Mouse (Mus musculus) kidney, postnatal 36 days (tissue): Measurements from ENCODE around the gene Gm45062.

ENCODE experiments used
- DNase-seq, 2 experiments: peaks; one replicate each; pipeline ENCODE4 v3.0.0; 2021 to 2022; ENCODE audit warnings: mixed read lengths in 2 of 2

Gene Gm45062

DNA sequence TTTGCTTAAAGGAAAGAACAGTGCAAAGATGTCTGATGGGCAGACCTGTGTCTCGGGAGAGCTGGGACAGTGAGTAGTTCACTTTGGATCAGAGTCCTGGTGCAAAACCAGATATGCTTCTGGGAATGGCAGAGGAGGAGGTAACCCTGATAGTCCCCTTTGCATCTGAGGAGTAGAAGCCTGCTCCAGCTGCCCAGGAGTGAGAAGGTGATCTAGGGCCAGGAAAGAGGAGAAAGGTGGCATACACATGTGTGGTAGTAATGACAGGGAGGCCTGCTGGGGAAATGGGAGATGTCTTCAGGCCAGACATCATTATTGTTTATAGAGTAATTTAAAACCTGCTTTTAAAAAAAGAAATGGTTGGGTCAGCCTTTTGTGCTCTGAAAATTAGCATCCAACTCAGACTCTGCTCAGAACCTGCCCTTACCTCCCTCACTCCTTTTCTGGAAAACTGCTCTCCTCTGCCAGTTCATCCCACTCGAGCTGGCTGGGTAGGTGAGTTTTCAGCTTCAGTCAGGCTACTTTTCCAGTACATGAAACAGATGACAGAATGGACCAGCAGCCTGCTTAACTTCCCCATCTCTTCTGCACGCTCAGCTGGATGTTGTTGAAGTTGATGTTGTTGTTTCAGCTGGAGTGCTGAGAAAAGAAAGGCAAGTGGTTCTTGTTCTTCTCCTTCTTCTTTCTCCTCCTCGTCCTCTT, 160.4 kb downstream of the Gm45062 start:
- no peak for DNase-seq

DNA sequence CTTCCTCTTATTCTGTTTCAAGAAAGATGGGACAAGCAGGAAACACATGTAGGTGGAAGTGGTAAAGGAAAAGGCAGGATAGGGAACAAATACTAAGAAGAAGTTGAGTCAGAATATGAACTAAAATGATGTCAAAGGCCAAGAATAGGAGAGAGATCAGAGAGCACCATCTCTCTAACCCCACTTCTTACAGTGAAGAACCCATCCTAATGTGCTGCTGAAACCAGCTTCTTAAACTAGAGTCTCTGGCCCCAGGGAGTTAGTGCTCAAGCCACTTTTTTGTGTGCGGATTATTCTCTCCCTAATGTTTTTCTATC, 160.9 kb downstream of the Gm45062 start:
- no peak for DNase-seq

- peak in 1 of 2 experiments; percentile 22 for DNase-seq
These were observed 162.2 kb downstream of the Gm45062 start for GRCm38 (mm10) chr6:8421421-8421820.

- no peak for DNase-seq
These were observed 162.8 kb downstream of the Gm45062 start for GRCm38 (mm10) chr6:8421959-8422581.

GRCm38 (mm10) chr6:8423142-8423541, 163.9 kb downstream of the Gm45062 start:
- DNase-seq = no peak

GRCm38 (mm10) chr6:8427692-8428091, 168.4 kb downstream of the Gm45062 start:
- no peak for DNase-seq

DNA sequence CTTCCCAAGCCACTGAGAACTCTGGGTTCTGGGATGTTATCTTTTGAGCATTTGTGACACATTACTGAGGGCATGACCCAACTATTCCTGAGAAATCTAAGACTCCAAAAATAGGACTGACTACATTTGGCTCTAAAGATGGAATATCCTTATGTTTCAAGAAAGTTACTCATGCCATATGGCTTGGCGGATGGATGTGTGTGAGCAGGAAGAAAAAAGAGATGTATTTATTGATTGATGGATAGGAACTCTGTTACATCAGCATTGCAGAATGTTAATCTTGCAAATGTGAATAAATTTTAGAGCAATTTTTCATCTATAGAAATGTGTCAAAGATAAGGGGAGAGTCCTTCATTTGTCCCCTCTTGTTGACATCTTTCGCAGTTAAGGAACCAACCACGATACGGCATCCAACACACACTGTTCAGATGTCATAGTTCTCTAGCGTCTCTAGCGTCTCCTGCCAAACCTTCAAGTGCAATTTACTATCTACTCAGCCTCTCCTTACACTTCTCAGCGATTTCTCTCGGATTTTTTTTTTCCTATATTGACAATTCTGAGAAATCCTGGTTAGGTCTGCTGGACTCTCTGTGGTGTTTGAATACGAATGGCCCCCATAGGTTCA, 171.5 kb downstream of the Gm45062 start:
- DNase-seq = no peak

DNA sequence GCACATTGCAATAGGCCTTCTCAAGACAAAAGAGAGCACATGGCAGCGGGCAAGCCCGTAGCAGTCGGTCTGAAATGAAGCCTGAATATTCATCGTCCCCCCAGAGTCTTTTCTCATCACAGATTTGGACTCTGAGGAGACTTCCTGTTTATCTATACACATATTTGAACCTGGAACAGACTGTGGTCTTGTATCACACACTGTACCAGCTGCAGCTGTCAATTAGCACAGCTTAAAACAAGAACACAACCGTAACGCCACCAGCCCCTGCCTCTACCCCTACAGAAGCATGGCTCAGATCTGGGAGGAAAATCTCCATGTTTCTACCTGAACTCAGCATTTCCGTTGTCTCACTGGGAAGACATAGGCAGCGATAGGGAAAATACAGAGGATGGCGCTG, 173.9 kb downstream of the Gm45062 start:
- DNase-seq = no peak

GRCm38 (mm10) chr6:8437937-8438336, 178.7 kb downstream of the Gm45062 start:
- no peak for DNase-seq

DNA sequence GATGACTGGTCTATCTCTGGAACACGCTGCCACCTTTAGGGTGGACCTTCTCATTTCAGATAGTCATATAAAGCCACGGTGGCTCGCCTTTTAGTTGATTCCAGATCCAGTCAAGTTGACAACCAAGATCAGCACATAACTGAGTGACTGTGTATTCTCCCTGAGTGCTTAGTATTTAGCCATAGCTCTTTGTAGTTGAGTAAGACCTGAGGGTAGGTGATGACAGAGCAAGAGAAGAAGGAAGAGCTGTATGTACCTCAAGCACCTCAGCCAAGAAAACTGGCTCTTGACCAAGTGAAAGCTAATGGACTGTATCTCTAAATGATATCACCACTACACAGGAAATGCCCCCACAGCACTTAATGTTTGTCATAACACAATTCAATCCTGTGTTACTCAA, 182.6 kb downstream of the Gm45062 start:
- no peak for DNase-seq

DNA sequence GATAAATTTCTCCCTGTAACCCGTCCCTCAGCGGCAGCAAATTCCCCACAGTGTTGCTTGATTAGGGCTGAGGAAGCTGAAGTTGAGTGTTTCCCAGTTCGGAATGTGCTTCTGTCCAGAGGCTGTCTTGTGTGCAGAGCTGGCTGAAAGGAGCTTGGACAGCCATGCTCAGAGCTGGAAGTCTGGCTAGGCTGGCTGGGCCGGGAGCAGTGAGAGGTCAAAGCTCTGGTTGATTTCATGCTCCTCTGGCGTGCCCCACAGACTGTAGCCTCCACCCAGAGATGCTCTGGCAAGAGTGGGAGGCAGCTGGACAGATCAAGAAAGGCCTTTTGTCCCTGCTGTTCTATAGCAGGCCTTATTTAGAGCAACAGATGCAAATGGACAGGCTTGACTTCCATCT, 187.5 kb downstream of the Gm45062 start:
- no peak for DNase-seq

DNA sequence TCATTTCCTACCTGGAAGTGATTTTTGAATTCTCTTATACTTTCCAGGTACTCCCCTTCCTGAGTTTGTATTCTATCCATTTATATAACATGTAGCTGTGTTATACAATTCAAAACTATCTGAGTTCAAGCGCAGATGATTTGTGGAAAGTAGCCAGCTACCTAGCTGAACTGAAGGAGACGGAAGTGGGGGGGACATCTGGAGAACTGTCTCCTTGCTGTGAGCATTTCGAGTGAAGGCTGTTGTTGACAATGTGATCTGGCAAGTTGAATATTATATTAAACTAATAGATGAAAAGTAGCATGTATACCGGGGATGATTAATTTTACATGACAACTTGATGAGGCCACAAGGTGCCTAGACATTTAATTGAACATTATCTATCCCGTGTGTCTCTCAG, 196.3 kb downstream of the Gm45062 start:
- DNase-seq = no peak

DNA sequence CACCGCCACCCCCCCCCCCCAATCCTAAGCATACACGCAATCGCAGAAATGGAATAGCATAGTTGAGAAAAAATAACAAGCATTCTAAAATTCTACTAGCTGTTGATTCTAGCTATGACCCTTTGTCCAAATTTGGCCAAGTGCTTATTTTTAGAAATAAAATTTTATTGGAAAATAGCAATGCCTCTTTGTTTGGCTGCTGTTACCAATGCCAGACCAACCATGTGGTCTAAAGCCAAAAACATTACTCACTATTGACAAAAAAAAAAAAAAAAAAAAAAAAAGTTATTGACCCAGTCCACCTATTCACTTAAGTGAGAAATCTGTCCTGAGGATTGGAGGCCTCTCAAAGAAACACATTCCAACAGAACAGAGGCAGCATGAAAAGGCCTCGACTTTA, 199.3 kb downstream of the Gm45062 start:
- DNase-seq = no peak

DNA sequence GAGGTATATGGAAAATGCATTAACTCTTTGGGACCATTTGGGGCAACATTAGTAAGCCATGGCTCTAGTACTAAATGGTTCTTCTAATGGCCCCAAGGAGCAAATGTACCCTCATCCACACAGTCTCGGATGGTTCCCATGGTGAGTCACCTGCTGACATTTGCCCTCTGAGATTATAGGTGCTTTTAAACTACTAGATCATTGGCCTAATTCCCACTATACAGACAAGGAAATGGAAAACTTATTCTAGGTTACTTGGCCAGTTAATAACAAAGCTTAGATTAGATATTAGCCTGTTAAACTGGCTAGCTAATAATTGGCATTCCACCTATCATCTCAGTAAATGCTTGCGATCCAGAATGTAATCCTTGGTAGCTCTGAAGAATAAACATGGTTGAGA, 203.2 kb downstream of the Gm45062 start:
- peak in 1 of 2 experiments; percentile 20 for DNase-seq

- DNase-seq = no peak
These were observed 206.1 kb downstream of the Gm45062 start for GRCm38 (mm10) chr6:8465388-8465787.

DNA sequence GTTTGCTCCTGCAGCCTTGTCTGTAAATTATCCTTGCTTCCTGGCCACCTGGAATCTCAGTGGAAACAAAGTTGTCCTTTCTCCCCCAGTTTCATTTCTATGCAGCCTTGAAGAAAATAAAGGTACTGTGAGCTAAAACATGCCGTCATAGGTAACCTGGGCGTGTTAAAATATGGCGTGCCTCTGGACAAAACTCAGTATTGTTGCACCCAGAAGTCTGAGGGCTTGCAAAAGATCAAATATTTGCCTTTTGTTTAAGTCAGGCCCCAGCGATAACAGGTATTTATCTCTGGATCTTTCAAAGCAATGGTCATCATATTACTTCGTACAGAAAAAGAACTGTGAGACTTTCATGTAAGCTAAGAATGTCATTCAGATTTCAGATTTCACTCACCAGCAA, 206.7 kb downstream of the Gm45062 start:
- no peak for DNase-seq

DNA sequence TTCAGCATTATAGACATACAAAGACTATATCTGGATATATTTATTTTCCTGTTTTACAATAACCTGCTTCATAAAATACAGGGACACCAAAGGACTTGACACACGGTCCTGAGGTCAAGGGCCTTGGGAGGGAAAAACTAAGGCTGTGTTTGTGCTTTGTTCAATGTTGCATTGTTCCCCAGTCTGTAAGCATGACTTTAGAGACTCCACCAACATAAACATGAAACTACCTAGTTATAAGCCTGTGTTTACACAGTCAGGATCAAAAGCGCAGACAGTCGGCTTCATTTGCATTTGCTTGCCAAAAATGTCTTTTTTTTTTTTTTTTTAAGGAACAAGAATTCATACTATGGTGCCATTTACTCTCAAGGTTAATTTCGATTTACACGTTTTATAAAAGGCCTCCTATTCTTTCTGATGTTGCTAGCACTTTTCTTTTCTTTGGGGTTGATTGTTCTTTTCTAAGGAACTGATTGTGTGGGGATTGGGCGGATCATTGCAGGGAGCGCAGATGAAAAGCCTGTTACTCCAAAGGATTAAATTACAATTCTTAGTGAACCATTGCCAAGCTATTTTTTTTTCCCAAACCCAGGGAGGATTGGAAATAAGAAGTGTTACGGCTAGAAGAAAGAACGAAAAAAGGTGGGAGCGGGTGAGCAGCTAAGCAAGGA, 208.6 kb downstream of the Gm45062 start:
- DNase-seq = no peak

DNA sequence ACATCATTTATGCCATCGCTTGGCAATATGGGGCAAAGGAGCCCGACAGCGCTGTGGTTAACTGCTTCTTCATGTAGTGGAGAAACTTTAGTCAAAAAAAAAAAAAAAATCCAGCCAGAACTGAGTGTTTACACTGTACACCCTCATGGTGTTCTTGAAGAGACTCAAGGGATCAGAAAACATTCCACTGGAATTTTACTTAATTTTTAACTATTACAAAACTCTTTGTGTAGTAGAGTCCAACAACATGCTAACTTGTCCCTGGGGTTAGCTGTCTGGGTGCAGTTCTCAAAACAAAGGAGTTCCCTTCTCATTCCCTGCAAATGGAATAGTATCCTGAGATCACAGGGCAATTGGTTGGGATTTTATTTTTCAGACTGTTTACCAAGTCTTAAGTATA, 210.7 kb downstream of the Gm45062 start:
- peak in 1 of 2 experiments; percentile 21 for DNase-seq

- no peak for DNase-seq
These were observed 212.9 kb downstream of the Gm45062 start for GRCm38 (mm10) chr6:8472125-8472524.

DNA sequence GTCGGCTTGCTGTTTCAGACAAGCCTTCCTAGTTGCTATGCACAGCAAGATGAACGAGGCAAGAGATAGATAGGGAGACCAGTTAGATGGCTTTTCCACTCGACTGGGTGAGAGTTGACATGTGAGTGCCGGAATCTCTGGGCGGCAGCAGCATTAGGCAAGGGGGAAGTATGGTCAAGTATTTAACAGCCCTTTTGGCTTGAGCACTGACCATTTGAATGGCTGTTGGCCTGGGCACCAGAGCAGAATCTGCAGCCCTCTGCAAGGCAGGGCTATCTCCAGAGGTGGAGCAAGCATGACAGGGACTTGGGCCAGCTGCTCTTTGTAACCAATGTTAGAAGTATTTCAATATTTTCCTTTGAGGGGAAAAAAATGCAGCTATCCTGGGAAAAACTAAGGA, 213.7 kb downstream of the Gm45062 start:
- DNase-seq = peak; percentile 38 to 44

- peak in 1 of 2 experiments; percentile 10 for DNase-seq
These were observed 214.2 kb downstream of the Gm45062 start for GRCm38 (mm10) chr6:8473498-8473897.

DNA sequence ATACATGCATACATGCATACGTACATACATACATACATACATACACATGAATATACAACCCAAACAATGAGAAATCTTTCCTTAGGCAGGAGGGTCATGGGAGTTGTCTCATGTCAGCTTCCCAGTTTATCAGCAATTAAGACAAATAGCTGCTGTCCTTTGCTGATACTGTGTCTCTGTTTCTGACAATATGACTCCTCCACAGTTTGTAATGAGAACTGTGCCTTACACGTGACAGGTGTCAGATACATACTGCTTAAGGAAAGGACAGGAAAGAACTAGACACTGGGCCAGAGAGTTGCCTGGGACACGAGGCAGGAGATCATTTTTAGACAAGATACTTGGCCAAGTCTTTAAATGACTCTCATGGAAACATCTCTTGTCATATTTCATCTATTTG, 215.1 kb downstream of the Gm45062 start:
- no peak for DNase-seq

GRCm38 (mm10) chr6:8474820-8475219, 215.6 kb downstream of the Gm45062 start:
- DNase-seq = no peak

DNA sequence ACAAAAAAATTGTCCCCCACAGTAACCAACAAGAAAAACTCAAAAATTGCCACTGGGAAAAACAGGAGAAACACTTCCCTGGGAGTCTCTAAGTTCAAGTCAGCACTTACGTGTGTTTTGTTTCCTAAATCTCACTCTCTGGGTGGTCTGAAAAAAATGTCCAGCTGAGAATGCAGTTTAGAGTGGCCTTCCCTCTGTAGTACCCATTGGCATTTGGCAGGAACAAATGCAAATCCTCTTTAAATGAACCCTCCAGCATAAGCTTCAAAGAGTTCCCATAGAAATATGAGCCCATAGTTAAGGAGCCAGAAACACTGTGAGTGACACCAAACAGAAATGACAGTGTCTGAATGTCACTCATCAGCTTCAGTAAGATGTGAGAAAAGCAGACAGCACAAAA, 219.9 kb downstream of the Gm45062 start:
- DNase-seq = no peak
